Mouse (Mus musculus) liver, adult 2 months (tissue): ENCODE measurements at regions not wholly inside any gene's neighbourhood (a gene's known extent, or its start where the extent isn't known, plus 50 kb on each side); places are given as distances from the start of the nearest gene placed in this dataset.

ENCODE experiments used
- CTCF ChIP-seq: fragments of 200-500 bp; IDR thresholded peaks from 2 replicates; pipeline ENCODE4 v1.5.1; 2011; ENCODE audit warnings: low read depth, low read length, control low read depth
- POLR2A ChIP-seq: fragments of 200-500 bp; IDR thresholded peaks from 2 replicates; pipeline ENCODE4 v1.6.1; 2011; ENCODE audit warnings: low read length, control low read depth; ENCODE audit not compliant: insufficient read depth; ENCODE audit errors: extremely low read depth

- no peak for TF ChIP-seq CTCF
- TF ChIP-seq POLR2A = no peak
Observed at GRCm38 (mm10) chrX:98452026-98452425, 303.5 kb downstream of the Ar start.
